Comparison of ENCODE assay signal across 17 mouse cellular contexts in genomic region chr16:33414191-33414590, GRCm38 (mm10). TPM values are rescaled to one million over a fixed set of nuclear protein-coding genes. Genes with fewer than 3 reads are reported as not detected.
DNase-seq lines count a peak whose midpoint lies in the region; ATAC-seq and TF ChIP-seq lines count a peak whose summit lies in the region.
"Had no signal": no experiment of that assay in that cellular context is flagged by ENCODE, and none has a peak within 500 bp of the region (broad histone marks: within the 10 kb centered on the region; RNA-seq: fewer than 3 reads in every experiment).

No protein-coding gene starts in this region.

- peaks cover 31% of the 10 kb centered on the region for H3K4me1 ChIP-seq in heart, embryonic 10.5 days
- H3K4me1 ChIP-seq in liver, adult 2 months (ENCODE audit: control insufficient read depth, insufficient read depth, low read length), result peaks cover 8% of the 10 kb centered on the region
- H3K4me1 ChIP-seq in liver, embryonic 12.5 days, result peaks cover 52% of the 10 kb centered on the region
- peaks cover 0 to 51% of the 10 kb centered on the region in 2 experiments; a peak in 3 of 4 replicates for H3K4me1 ChIP-seq in heart, embryonic 14.5 days (ENCODE audit: control insufficient read depth in 2 of 2, insufficient read depth in 2 of 2, low read length in 2 of 2)
- no peaks in the 10 kb centered on the region for H3K4me1 ChIP-seq in midbrain, embryonic 11.5 days (ENCODE audit: control insufficient read depth, insufficient read depth, low read length)

- H3K9ac ChIP-seq in liver, adult 2 months (ENCODE audit: low read depth, low read length), result no peak overlapping the region
- no peak overlapping the region for H3K9ac ChIP-seq in liver, embryonic 12.5 days
- no peak overlapping the region for H3K9ac ChIP-seq in heart, embryonic 14.5 days (ENCODE audit: low read length)
- H3K9ac ChIP-seq in midbrain, embryonic 11.5 days (ENCODE audit: low read length), result no peak overlapping the region
- H3K9ac ChIP-seq: hindbrain, embryonic 13.5 days; liver, embryonic 15.5 days; neural tube, embryonic 13.5 days had no signal

- DNase-seq in heart, adult 18-20 months, result peak; percentile 45 to 55
- no peak for DNase-seq in heart, embryonic 10.5 days (ENCODE audit: low spot score)
- peak; percentile 30 for DNase-seq in liver, adult 2 months (ENCODE audit: extremely low read depth, low read depth, low spot score)
- peak; percentile 12 for DNase-seq in skeletal muscle tissue, adult 2 months (ENCODE audit: low read depth, low spot score)
- no peak for DNase-seq in midbrain, embryonic 11.5 days (ENCODE audit: low spot score, missing footprints)
- no peak for DNase-seq in adrenal gland, adult (ENCODE audit: inconsistent age in 2 of 2, low spot score in 1 of 2)
- DNase-seq: adrenal gland, postnatal 14 days; cerebellum, adult 11 months; thymus, adult 18-20 months had no signal

- H3K9me3 ChIP-seq in heart, embryonic 10.5 days, result no peaks in the 10 kb centered on the region
- no peaks in the 10 kb centered on the region for H3K9me3 ChIP-seq in liver, embryonic 12.5 days (replicated peaks)
- no peaks in the 10 kb centered on the region for H3K9me3 ChIP-seq in heart, embryonic 14.5 days (ENCODE audit: control insufficient read depth, low read length)
- no peaks in the 10 kb centered on the region for H3K9me3 ChIP-seq in midbrain, embryonic 11.5 days (ENCODE audit: control insufficient read depth, low read length)
- H3K9me3 ChIP-seq: hindbrain, embryonic 13.5 days; liver, embryonic 15.5 days; neural tube, embryonic 13.5 days had no signal

- no peaks in the 10 kb centered on the region for H3K36me3 ChIP-seq in heart, embryonic 10.5 days
- no peaks in the 10 kb centered on the region for H3K36me3 ChIP-seq in liver, adult 2 months (ENCODE audit: control insufficient read depth, insufficient read depth, low read length)
- no peaks in the 10 kb centered on the region for H3K36me3 ChIP-seq in liver, embryonic 12.5 days
- H3K36me3 ChIP-seq in heart, embryonic 14.5 days (ENCODE audit: control insufficient read depth, insufficient read depth, low read length), result no peaks in the 10 kb centered on the region
- H3K36me3 ChIP-seq in midbrain, embryonic 11.5 days (ENCODE audit: control insufficient read depth, insufficient read depth, low read length), result no peaks in the 10 kb centered on the region
- H3K36me3 ChIP-seq: hindbrain, embryonic 13.5 days; liver, embryonic 15.5 days; neural tube, embryonic 13.5 days had no signal

- no peak for ATAC-seq in liver, embryonic 12.5 days
- peak; percentile 66; the same call in 1 of the 2 replicates for ATAC-seq in heart, embryonic 14.5 days (ENCODE audit: insufficient number of reproducible peaks, insufficient read depth, low FRiP score, low read depth)
- ATAC-seq in midbrain, embryonic 11.5 days (ENCODE audit: low FRiP score), result no peak
- ATAC-seq: forebrain, embryonic 16.5 days; midbrain, embryonic 16.5 days had no signal

- no peak overlapping the region for H3K27ac ChIP-seq in heart, embryonic 10.5 days
- H3K27ac ChIP-seq in liver, adult 2 months (replicated peaks; ENCODE audit: insufficient read depth, low read depth, low read length), result no peak overlapping the region
- H3K27ac ChIP-seq in liver, embryonic 12.5 days, result no peak overlapping the region
- peak overlapping the region; percentile 77 to 83 for H3K27ac ChIP-seq in heart, embryonic 14.5 days (replicated peaks in 1 of 2; ENCODE audit: control insufficient read depth in 1 of 2, insufficient read depth in 1 of 2, low read depth in 2 of 2, low read length in 2 of 2)
- no peak overlapping the region for H3K27ac ChIP-seq in midbrain, embryonic 11.5 days (ENCODE audit: low read depth, low read length)
- H3K27ac ChIP-seq: hindbrain, embryonic 13.5 days; liver, embryonic 15.5 days; macrophage; neural tube, embryonic 13.5 days had no signal

- no peak for TF ChIP-seq POLR2A in liver, adult 2 months (IDR thresholded peaks at IDR 0.05; ENCODE audit: extremely low read depth, insufficient read depth, low read length)

- no peak overlapping the region for H3K4me3 ChIP-seq in heart, embryonic 10.5 days
- H3K4me3 ChIP-seq in liver, adult 2 months (ENCODE audit: insufficient read depth, low read depth, low read length), result no peak overlapping the region
- no peak overlapping the region for H3K4me3 ChIP-seq in liver, embryonic 12.5 days
- no peak overlapping the region for H3K4me3 ChIP-seq in heart, embryonic 14.5 days (ENCODE audit: control insufficient read depth in 1 of 2, insufficient read depth in 1 of 2, low read depth in 1 of 2, low read length in 2 of 2)
- H3K4me3 ChIP-seq in midbrain, embryonic 11.5 days (ENCODE audit: low read depth, low read length), result no peak overlapping the region
- H3K4me3 ChIP-seq: hindbrain, embryonic 13.5 days; liver, embryonic 15.5 days; neural tube, embryonic 13.5 days had no signal

- 72% methylated on average over 5 of the region's 5 CpGs for WGBS in heart, embryonic 10.5 days
- 62% methylated on average over 5 of the region's 5 CpGs for WGBS in liver, adult 2 months
- 88% methylated on average over 5 of the region's 5 CpGs for WGBS in liver, embryonic 12.5 days (ENCODE audit: insufficient replicate concordance)
- 49% methylated on average over 5 of the region's 5 CpGs for WGBS in heart, embryonic 14.5 days
- 94% methylated on average over 5 of the region's 5 CpGs for WGBS in midbrain, embryonic 11.5 days

- TF ChIP-seq CTCF in liver, adult 2 months (IDR thresholded peaks at IDR 0.05; ENCODE audit: low read depth, low read length), result no peak

- no peak overlapping the region for H3K4me2 ChIP-seq in liver, embryonic 12.5 days
- peak overlapping the region; percentile 44 for H3K4me2 ChIP-seq in heart, embryonic 14.5 days (ENCODE audit: low read length)
- no peak overlapping the region for H3K4me2 ChIP-seq in midbrain, embryonic 11.5 days
- H3K4me2 ChIP-seq: hindbrain, embryonic 13.5 days; liver, embryonic 15.5 days; neural tube, embryonic 13.5 days had no signal

- peaks cover 50% of the 10 kb centered on the region for H3K79me2 ChIP-seq in liver, adult 2 months (ENCODE audit: control insufficient read depth, insufficient read depth, low read length)

- H3K27me3 ChIP-seq in heart, embryonic 10.5 days (ENCODE audit: insufficient read depth, poor library complexity, severe bottlenecking), result no peaks in the 10 kb centered on the region
- H3K27me3 ChIP-seq in liver, adult 2 months (ENCODE audit: control insufficient read depth, insufficient read depth, low read length), result no peaks in the 10 kb centered on the region
- no peaks in the 10 kb centered on the region for H3K27me3 ChIP-seq in liver, embryonic 12.5 days (replicated peaks)
- H3K27me3 ChIP-seq in heart, embryonic 14.5 days (ENCODE audit: control insufficient read depth, insufficient read depth, low read length), result no peaks in the 10 kb centered on the region
- no peaks in the 10 kb centered on the region for H3K27me3 ChIP-seq in midbrain, embryonic 11.5 days (ENCODE audit: control insufficient read depth, insufficient read depth, low read length)
- H3K27me3 ChIP-seq: hindbrain, embryonic 13.5 days; liver, embryonic 15.5 days; neural tube, embryonic 13.5 days had no signal

RNA-seq across cellular contexts. Expression of gene Zfp148, which starts 33.6 kb away (rescaled TPM):
- total RNA-seq in heart, adult 18-20 months (2021), result 10 to 100 TPM; 36.5 to 41.9 TPM
- polyA plus RNA-seq in heart, embryonic 10.5 days (2016; fragmentation: Nextera tagmentation; extraction: Ambion mirVana), result 38.0 and 43.5 TPM in 2 replicates
- total RNA-seq in liver, adult 2 months (2014; rRNA removed), result 15.4 and 15.6 TPM in 2 replicates
- polyA plus RNA-seq in liver, adult 2 months (2012; rRNA removed), result 4.3 TPM in 2 replicates
- 22.3 and 23.6 TPM in 2 replicates for polyA plus RNA-seq in liver, embryonic 12.5 days (2016; fragmentation: Nextera tagmentation; extraction: Ambion mirVana)
- 35.5 and 37.3 TPM in 2 replicates for polyA plus RNA-seq in heart, embryonic 14.5 days (2014; fragmentation: Nextera tagmentation; extraction: Ambion mirVana)
- 49.1 and 53.8 TPM in 2 replicates for polyA plus RNA-seq in midbrain, embryonic 11.5 days (2014; fragmentation: Nextera tagmentation; extraction: Ambion mirVana)

Comparison
In these comparisons a context has a peak if more than half of its experiments do, and no peak if none do; other contexts are left out.
1. DNase-seq: peak in heart, adult 18-20 months (2 of 2), liver, adult 2 months (single experiment) and skeletal muscle tissue, adult 2 months (single experiment); none in heart, embryonic 10.5 days (single experiment), midbrain, embryonic 11.5 days (single experiment) and adrenal gland, adult (0 of 2).
2. H3K27ac ChIP-seq: peak in heart, embryonic 14.5 days (2 of 2); none in heart, embryonic 10.5 days (single experiment), liver, adult 2 months (single experiment), liver, embryonic 12.5 days (single experiment) and midbrain, embryonic 11.5 days (single experiment).